Mouse (Mus musculus) C2C12 (cell line): ENCODE results near the gene Fam129b.

Source experiments
- CEBPB ChIP-seq: IDR thresholded peaks from one replicate; pipeline ENCODE4 v1.6.1; 2011; ENCODE audit warnings: low read depth, mild to moderate bottlenecking, control low read depth, moderate library complexity
- CTCF ChIP-seq: IDR thresholded peaks from one replicate; pipeline ENCODE4 v1.5.1; 2011; ENCODE audit not compliant: control insufficient read depth, insufficient read depth, insufficient read length
- FOSL1 ChIP-seq: IDR thresholded peaks from one replicate; pipeline ENCODE4 v1.8.0; 2011; ENCODE audit warnings: mild to moderate bottlenecking, low read length; ENCODE audit not compliant: poor library complexity, insufficient read depth, severe bottlenecking
- MAX ChIP-seq: IDR thresholded peaks from one replicate; pipeline ENCODE4 v1.6.1; 2011; ENCODE audit warnings: mild to moderate bottlenecking, control low read depth
- MYOD1 ChIP-seq: IDR thresholded peaks from one replicate; pipeline ENCODE4 v1.6.1; 2011; ENCODE audit warnings: low read depth; ENCODE audit not compliant: control insufficient read depth, insufficient read length
- MYOG ChIP-seq: IDR thresholded peaks from one replicate; pipeline ENCODE4 v1.6.1; 2011; ENCODE audit not compliant: control insufficient read depth, insufficient read length; ENCODE audit errors: extremely low read depth
- USF1 ChIP-seq: IDR thresholded peaks from one replicate; pipeline ENCODE4 v1.6.1; 2011; ENCODE audit warnings: low read depth, mild to moderate bottlenecking, control low read depth, moderate library complexity

DNA sequence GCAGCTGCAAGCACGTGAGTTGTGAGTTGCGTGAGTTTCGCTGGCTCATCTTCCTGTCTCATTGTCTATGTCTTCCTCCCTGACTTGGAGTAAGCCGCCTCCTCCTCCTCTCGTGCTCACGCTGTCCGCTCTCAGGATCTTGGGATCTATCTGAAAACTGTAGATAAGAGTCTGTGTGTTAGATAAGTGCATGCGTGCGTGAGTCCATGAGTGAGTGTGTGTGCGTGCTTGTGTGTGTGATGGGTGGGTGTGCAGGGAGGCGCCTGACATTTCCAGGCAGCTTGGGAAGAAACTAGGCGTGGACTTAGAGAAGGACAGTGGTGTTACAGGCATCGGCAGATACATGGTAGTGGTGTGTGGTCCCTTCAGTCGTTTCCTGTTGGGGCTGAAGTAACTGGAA lies 16.6 kb downstream of the Fam129b start:
- no peak for TF ChIP-seq CTCF
- no peak for TF ChIP-seq MYOG
- no peak for TF ChIP-seq MAX
- no peak for TF ChIP-seq MYOD1
- TF ChIP-seq USF1, result no peak
- TF ChIP-seq CEBPB, result no peak
- TF ChIP-seq FOSL1, result no peak
